Mouse (Mus musculus) olfactory bulb, adult 2 months (tissue): ENCODE measurements at regions not wholly inside any gene's neighbourhood (a gene's known extent, or its start where the extent isn't known, plus 50 kb on each side); places are given as distances from the start of the nearest gene placed in this dataset.

ENCODE experiments used
- CTCF ChIP-seq: fragments of 200-500 bp; IDR thresholded peaks from 2 replicates; pipeline ENCODE4 v1.5.1; 2012; ENCODE audit warnings: low read depth, mild to moderate bottlenecking, low read length, moderate library complexity; ENCODE audit not compliant: insufficient read depth
- POLR2A ChIP-seq: fragments of 200-500 bp; IDR thresholded peaks from 2 replicates; pipeline ENCODE4 v1.6.1; 2012; ENCODE audit warnings: mild to moderate bottlenecking, low read depth, low read length, moderate library complexity; ENCODE audit not compliant: insufficient read depth

GRCm38 (mm10) chr13:35085386-35085785 is 58.5 kb upstream of the Eci2 start:
- no peak for TF ChIP-seq POLR2A
- no peak for TF ChIP-seq CTCF
